Mouse (Mus musculus): ENCODE results near the gene Mmp11. TPM values are rescaled to one million over a fixed set of nuclear protein-coding genes. Genes with fewer than 3 reads are reported as not detected.

Gene Mmp11
- polyA plus RNA-seq, 1 experiment from 2014 or later, result 75.9 TPM

DNA sequence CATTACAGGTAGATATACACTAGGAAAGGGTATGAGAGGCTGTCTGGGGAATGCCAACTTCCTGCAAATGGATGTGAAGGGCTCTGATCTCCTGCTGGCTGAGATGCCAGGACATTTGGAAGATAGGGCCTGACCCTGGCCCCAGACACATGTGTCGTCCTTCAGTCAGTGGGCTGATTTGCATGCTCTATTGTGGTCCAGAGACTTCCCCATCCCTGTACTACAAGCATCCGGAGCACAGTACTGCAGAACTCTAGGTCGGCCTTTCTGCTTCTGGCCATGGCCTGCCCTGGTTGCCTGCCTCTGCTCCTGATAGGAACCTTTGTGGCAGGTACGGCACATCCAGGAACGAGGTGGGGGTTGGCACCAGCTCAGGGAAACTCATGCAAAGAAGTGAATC lies 11.8 kb upstream of the Mmp11 start:
- WGBS, result 85% methylated on average over 5 of the region's 5 CpGs
- Histone ChIP-seq H3K9ac (no peak overlapping the region), H3K27me3 (peaks cover 13% of the 10 kb centered on the region; the same call in 1 of the 2 replicates), H3K4me1 (peaks cover 23% of the 10 kb centered on the region), H3K36me3 (no peaks in the 10 kb centered on the region), H3K4me2 (no peak overlapping the region), H3K4me3 (no peak overlapping the region), H3K9me3 (no peaks in the 10 kb centered on the region), H3K27ac (no peak overlapping the region)
- ATAC-seq (ENCODE audit: borderline replicate concordance, extremely low read depth, low FRiP score, low TSS enrichment), result no peak

DNA sequence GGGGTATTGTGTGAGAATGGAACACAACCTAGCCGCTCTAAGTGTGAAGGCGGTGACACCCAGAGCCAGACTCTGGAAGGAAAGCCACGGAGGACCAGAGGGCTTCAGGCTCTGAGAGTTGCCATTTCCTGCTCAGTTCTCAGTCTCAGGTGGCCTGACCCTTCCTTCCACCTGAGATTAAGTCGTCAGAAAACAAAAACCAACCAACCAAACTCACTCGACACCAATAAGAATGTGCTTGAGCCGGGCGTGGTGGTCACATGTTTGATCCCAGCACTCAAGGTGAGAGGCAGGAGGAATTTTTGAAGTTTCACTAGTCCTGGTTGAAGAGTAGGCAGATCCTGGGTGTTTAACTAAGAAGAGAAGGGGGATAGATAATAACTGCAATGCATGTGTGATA lies 9.6 kb upstream of the Mmp11 start:
- Histone ChIP-seq H3K9me3 (no peaks in the 10 kb centered on the region), H3K9ac (no peak overlapping the region), H3K4me1 (peaks cover 17% of the 10 kb centered on the region), H3K4me2 (no peak overlapping the region), H3K27ac (peak overlapping the region; percentile 37; the same call in 1 of the 2 replicates), H3K36me3 (no peaks in the 10 kb centered on the region), H3K4me3 (no peak overlapping the region), H3K27me3 (peaks cover 8% of the 10 kb centered on the region; the same call in 1 of the 2 replicates)
- no peak for ATAC-seq (ENCODE audit: borderline replicate concordance, extremely low read depth, low FRiP score, low TSS enrichment)
- 65% methylated on average over 7 of the region's 7 CpGs for WGBS

DNA sequence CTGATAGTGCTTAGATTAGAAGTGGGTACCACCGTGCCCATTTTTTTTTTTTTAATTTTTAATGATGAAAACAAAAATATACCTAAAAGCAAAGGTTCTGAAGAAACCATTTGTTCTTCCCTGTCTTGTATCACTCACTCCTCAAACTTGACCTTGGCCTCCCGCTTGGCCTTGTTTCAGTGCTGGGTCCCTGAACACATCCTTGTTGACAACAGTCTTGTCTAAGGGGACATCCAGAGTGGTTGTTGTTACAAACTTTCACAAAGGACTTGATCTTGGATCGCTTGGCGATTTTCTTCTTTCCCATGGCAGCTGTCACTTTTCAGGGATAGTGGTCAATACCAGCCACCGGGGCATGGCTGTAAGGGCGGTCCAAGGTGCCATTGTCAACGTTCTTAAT lies 8.9 kb upstream of the Mmp11 start:
- peak overlapping the region; percentile 37; the same call in 1 of the 2 replicates for H3K27ac ChIP-seq
- H3K36me3 ChIP-seq, result no peaks in the 10 kb centered on the region
- peaks cover 8% of the 10 kb centered on the region; the same call in 1 of the 2 replicates for H3K27me3 ChIP-seq
- ATAC-seq (ENCODE audit: borderline replicate concordance, extremely low read depth, low FRiP score, low TSS enrichment), result no peak
- no peak overlapping the region for H3K4me3 ChIP-seq
- H3K9me3 ChIP-seq, result no peaks in the 10 kb centered on the region
- 91% methylated on average over 7 of the region's 7 CpGs for whole genome bisulfite sequencing
- H3K4me1 ChIP-seq, result peaks cover 12% of the 10 kb centered on the region; the same call in 1 of the 2 replicates
- H3K9ac ChIP-seq, result no peak overlapping the region
- no peak overlapping the region for H3K4me2 ChIP-seq

DNA sequence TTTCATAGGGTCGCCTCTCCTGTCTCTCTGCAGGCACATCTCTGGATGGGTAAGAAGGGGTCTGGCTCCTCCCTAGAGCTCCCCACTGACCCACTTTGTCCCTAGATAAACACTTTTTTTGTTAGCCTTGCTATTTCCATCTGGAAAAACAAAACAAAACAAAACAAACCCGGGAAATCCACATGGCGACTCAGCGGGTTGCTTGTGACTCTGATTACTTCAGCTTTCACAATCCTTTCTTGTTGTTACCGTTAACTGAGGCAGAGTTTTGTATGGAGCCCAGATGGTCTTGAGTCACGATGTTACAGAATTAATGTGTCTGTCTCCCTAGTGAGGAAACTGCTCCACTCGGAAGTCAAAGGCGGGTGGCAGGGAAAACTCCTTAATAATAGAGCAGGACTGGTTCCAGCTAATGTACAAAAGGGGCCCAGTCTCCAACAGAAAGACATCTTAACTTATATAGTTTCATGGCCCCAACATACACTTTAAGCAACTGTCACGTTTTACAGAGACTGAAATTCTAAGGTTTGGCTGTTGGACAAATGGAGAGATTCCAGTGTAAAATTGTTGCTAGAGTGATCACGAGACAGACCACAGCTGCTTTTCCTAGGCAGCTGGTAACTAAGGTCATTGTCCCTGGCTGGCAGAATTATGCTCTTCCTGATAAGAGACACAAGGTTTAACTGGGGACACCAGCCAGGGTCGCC lies 7.9 kb upstream of the Mmp11 start:
- ATAC-seq (ENCODE audit: borderline replicate concordance, extremely low read depth, low FRiP score, low TSS enrichment), result peak; percentile 76
- no peaks in the 10 kb centered on the region for H3K9me3 ChIP-seq
- H3K27me3 ChIP-seq, result no peaks in the 10 kb centered on the region
- H3K4me3 ChIP-seq, result no peak overlapping the region
- H3K36me3 ChIP-seq, result no peaks in the 10 kb centered on the region
- 30% methylated on average over 11 of the region's 11 CpGs for WGBS
- no peak overlapping the region for H3K9ac ChIP-seq
- H3K4me2 ChIP-seq, result peak overlapping the region; percentile 20; the same call in 1 of the 2 replicates
- peak overlapping the region; percentile 53 for H3K27ac ChIP-seq
- H3K4me1 ChIP-seq, result peaks cover 12% of the 10 kb centered on the region; the same call in 1 of the 2 replicates

DNA sequence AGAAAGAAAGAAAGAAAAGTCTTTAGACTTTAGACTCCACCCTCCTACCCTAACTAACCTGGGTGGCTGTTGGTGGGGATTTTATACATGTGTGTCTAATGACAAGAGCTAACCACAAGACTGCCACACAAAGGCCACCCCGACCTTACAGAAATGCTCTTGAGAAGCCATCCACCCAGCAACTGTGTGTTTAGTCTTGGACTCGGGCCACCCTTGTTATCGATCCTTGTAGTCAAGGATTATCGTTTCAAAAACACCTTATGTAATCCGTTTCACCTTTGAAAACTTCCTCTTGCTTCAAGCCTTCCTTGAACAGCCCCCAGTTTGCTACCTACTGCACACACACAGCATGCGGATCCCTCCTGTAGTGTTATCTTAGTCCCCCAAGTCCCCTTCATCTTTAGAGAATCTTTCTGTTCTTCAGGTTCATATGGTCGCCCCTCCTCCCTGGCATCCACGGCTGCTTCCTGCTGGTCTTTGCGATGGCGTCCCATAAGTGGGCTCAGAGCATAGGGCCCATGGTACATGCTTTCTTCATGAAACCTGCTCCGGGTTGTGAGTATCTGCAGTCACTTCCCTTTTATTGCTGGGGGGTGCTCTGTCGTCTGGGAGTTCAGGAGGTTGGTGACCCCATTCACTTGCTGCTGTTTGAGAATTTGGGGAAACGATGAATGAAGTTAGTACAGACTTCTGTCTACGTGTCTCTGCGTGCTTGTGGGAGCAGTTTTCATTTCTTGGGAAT lies 6.6 kb upstream of the Mmp11 start, which contains the start of gene Vpreb3:
TSS of gene Vpreb3 (plus strand) at position 322 of the 742 bp plus-strand sequence.
- Histone ChIP-seq H3K9ac (no peak within 1 kb of the TSS), H3K27ac (peak within 1 kb of the TSS; percentile 53), H3K4me1 (peaks cover 12% of the 10 kb centered on the region; the same call in 1 of the 2 replicates), H3K36me3 (no peaks in the 10 kb centered on the region), H3K4me2 (peak within 1 kb of the TSS; percentile 20; the same call in 1 of the 2 replicates), H3K4me3 (no peak within 1 kb of the TSS), H3K27me3 (no peaks in the 10 kb centered on the region), H3K9me3 (no peaks in the 10 kb centered on the region)
- WGBS, result 63% methylated on average over 15 of the region's 15 CpGs
- no peak for ATAC-seq (ENCODE audit: borderline replicate concordance, extremely low read depth, low FRiP score, low TSS enrichment)

DNA sequence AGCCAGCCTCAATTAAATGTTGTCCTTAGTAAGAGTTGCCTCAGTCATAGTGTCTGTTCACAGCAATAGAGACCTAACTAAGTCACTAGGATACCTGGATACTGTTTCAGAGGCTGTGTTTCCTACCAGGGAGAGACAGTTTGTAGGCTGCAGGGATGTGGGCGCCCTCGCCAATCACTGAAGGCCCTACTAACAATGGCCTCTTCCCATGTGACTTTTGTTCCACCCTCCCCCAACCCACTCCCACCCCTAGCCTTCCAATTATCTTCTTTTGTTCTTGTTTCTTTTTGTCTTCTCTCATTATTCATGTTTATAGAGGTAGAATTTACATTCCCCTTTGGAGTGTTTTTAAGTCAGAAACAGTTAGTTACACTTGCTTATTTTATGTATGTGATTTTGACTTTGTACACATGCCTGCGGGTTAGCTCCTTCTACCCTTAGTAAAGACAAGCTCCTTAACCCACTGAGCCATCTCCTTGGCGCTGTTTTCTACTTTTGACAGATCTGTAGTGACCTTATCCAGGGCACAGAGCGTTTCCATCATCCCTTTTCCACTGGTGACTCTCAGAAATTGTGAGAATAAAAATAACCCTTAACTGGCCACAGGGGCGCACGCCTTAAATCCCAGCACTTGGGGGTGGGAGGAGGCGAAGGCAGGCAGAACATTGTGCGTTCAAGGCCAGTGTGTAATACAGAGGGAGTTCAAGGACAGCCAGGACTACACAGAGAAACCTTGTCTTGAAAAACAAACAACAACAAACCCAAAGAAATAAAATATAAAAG lies 4.9 kb upstream of the Mmp11 start:
- H3K9ac ChIP-seq, result no peak overlapping the region
- no peaks in the 10 kb centered on the region for H3K36me3 ChIP-seq
- no peak overlapping the region for H3K27ac ChIP-seq
- H3K27me3 ChIP-seq, result peaks cover 14% of the 10 kb centered on the region
- no peaks in the 10 kb centered on the region for H3K9me3 ChIP-seq
- H3K4me2 ChIP-seq, result no peak overlapping the region
- H3K4me1 ChIP-seq, result peaks cover 22% of the 10 kb centered on the region
- WGBS, result 69% methylated on average over 9 of the region's 9 CpGs
- no peak for ATAC-seq (ENCODE audit: borderline replicate concordance, extremely low read depth, low FRiP score, low TSS enrichment)
- no peak overlapping the region for H3K4me3 ChIP-seq

DNA sequence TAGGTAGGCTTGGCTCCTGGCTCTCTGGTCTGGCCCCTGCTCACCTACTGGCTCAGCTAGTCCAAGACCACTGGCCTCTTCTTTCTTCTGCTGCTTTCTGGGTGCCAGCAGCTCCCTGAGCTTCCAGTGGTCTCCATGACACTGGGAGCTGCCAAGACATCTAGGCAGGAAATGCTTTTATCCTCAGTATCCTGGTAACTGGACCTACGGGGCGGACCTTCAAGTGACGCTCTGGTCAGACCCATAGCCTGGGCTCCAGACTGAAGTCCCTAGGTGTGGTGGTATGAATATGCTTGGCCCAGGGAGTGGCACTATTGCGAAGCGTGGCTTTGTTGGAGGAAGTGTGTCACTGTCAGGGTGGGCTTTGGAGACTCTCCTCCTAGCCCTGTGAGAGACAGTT lies 4.2 kb upstream of the Mmp11 start, which contains the start of gene Gm867:
TSS of gene Gm867 (minus strand) at position 153 of the 400 bp plus-strand sequence.
- H3K9me3 ChIP-seq, result no peaks in the 10 kb centered on the region
- H3K4me1 ChIP-seq, result peaks cover 26% of the 10 kb centered on the region
- H3K36me3 ChIP-seq, result no peaks in the 10 kb centered on the region
- peaks cover 21% of the 10 kb centered on the region for H3K27me3 ChIP-seq
- H3K4me3 ChIP-seq, result no peak within 1 kb of the TSS
- H3K4me2 ChIP-seq, result no peak within 1 kb of the TSS
- H3K27ac ChIP-seq, result no peak within 1 kb of the TSS
- no peak for ATAC-seq (ENCODE audit: borderline replicate concordance, extremely low read depth, low FRiP score, low TSS enrichment)
- no peak within 1 kb of the TSS for H3K9ac ChIP-seq
- 73% methylated on average over 5 of the region's 5 CpGs for WGBS

DNA sequence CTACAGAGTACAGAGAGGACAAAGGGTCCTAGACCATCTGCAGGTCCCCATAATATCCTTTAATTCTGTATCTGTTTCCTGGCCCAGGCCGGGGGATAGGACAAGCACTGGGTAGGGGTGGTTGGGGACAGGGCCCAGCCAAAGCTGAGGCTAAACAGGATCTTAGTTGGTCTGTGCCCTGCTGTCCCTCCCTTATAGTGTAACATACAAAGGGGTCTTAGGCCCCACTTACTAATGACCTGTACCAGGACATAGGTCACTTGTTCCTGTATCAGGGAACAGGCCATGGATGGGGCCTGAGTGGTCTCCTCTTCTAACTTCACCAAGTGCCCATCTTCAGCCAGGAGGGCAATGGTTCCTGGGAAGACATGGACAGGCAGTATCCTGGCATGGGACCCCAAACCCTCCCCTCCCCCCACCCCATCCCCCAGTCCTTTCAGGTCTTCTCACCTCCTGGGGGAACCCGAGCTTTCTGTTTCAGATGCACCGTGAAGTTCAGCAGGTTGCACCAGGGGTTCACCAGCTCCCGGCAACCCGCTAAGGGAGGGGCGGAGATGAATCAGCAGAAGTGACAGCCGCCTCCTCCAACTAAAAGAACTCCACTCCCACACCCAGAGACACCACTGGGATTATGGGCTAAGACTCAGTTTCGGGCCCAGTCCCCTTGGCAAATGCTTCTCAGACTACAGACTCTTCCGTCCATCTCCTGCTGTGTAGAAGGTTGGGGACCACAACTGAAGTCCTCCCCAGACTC lies 3.4 kb upstream of the Mmp11 start:
- Histone ChIP-seq H3K4me1 (peaks cover 26% of the 10 kb centered on the region), H3K4me2 (no peak overlapping the region), H3K36me3 (no peaks in the 10 kb centered on the region), H3K4me3 (no peak overlapping the region), H3K27me3 (peaks cover 27% of the 10 kb centered on the region), H3K27ac (no peak overlapping the region), H3K9ac (no peak overlapping the region), H3K9me3 (no peaks in the 10 kb centered on the region)
- ATAC-seq (ENCODE audit: borderline replicate concordance, extremely low read depth, low FRiP score, low TSS enrichment), result no peak
- 58% methylated on average over 9 of the region's 9 CpGs for WGBS

DNA sequence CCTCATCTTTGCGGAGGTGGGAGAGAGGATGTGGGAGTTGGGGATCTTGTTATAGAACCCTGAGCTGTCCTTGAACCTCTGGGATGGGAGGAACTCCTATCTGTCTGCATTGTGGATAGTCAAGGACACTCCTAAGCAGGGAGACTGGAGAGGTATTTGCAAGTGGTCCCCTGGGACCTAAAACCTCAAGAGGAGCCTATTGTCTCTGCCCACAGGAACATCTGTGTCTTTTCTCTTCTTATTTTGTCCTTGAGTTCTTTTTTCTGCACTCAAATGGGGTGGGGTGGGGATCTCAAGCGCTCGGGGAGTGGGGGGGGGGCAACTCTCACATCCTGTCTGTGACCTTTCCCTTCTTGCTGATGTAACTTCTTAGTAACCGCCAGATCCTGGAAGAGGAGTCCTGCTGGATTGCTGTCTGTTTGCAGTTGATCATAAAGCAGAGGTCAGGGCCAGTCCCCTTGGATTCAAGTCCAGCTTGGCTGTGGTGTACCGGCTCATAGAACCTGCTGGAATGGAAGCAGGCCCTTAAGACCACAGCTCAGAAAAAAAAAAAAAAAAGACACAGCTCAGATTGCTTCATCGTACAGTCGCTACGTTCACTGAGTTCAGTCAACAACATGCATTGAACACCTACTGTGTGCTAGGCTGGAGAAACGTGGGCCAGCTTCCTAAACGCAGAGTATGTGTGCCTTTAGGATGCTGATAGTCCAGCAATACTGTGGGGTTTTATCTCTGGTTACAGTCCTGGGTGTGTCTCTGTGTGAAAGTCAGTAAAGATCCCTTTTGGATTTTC lies 1.8 kb upstream of the Mmp11 start:
- peaks cover 22% of the 10 kb centered on the region for H3K4me1 ChIP-seq
- no peak overlapping the region for H3K9ac ChIP-seq
- no peak overlapping the region for H3K4me3 ChIP-seq
- H3K27ac ChIP-seq, result no peak overlapping the region
- H3K36me3 ChIP-seq, result no peaks in the 10 kb centered on the region
- no peaks in the 10 kb centered on the region for H3K9me3 ChIP-seq
- peaks cover 28% of the 10 kb centered on the region for H3K27me3 ChIP-seq
- ATAC-seq (ENCODE audit: borderline replicate concordance, extremely low read depth, low FRiP score, low TSS enrichment), result no peak
- 51% methylated on average over 10 of the region's 10 CpGs for WGBS
- H3K4me2 ChIP-seq, result no peak overlapping the region

DNA sequence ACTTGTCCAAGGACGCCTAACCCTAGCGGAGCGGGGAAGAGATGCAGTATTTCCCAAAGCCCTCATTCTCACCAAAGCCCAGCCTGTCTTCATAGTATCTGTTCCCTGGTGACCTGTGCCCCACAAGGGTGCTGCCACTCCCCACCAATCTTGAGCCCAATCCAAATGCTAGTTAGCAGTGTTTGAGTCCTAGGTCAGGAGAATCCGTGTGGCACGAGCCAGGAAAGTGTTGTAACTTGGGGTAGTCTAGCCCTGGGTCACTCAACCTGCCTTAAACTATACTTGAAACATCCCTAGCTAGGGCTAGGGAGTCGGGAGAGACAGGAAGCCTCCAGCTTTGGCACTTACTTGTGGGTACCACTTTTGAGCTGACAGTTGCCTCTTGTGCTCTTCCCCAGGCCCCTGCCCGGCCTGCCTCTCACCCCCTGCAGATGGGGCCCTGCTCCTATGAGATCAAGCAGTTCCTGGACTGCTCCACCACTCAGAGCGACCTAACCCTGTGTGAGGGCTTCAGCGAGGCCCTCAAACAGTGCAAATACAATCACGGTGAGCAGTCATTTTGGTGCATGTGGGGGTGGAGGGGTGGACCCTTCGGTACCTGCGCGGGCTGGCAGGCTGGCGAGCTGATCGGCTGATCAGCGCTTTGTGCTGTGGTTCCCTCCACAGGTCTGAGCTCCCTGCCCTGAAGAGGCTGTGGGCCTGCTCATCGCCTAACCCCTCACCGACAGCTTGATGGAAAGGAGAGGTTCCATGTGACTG lies 792 bp upstream of the Mmp11 start:
- ATAC-seq (ENCODE audit: borderline replicate concordance, extremely low read depth, low FRiP score, low TSS enrichment), result no peak
- 42% methylated on average over 18 of the region's 18 CpGs for WGBS
- peaks cover 30% of the 10 kb centered on the region for H3K4me1 ChIP-seq
- peaks cover 28% of the 10 kb centered on the region for H3K27me3 ChIP-seq
- no peaks in the 10 kb centered on the region for H3K9me3 ChIP-seq
- no peak overlapping the region for H3K9ac ChIP-seq
- no peaks in the 10 kb centered on the region for H3K36me3 ChIP-seq
- H3K4me2 ChIP-seq, result peak overlapping the region; percentile 82
- no peak overlapping the region for H3K4me3 ChIP-seq
- no peak overlapping the region for H3K27ac ChIP-seq
